Mouse (Mus musculus) heart, postnatal 10 days (tissue): Measurements from ENCODE around the gene Alpk1. TPM values are rescaled to one million over a fixed set of nuclear protein-coding genes. Genes with fewer than 3 reads are reported as not detected.

Source experiments
- DNase-seq, 2 experiments: peaks; one replicate each; pipeline ENCODE4 v3.0.0; 2021
- intact Hi-C: fragments of 180-260 bp; cut with DNase I; formaldehyde crosslinking; loops from one replicate; pipeline ENCODE4 v1.15.1; 2025
- total RNA-seq, 2 experiments: library from RNA; stranded (reverse); gene quantifications; 2 replicates each; pipeline ENCODE4 v1.2.3; 2021

Alpk1 gene
- total RNA-seq, 2 experiments from 2014 or later = 5.1 to 5.5 TPM

DNA sequence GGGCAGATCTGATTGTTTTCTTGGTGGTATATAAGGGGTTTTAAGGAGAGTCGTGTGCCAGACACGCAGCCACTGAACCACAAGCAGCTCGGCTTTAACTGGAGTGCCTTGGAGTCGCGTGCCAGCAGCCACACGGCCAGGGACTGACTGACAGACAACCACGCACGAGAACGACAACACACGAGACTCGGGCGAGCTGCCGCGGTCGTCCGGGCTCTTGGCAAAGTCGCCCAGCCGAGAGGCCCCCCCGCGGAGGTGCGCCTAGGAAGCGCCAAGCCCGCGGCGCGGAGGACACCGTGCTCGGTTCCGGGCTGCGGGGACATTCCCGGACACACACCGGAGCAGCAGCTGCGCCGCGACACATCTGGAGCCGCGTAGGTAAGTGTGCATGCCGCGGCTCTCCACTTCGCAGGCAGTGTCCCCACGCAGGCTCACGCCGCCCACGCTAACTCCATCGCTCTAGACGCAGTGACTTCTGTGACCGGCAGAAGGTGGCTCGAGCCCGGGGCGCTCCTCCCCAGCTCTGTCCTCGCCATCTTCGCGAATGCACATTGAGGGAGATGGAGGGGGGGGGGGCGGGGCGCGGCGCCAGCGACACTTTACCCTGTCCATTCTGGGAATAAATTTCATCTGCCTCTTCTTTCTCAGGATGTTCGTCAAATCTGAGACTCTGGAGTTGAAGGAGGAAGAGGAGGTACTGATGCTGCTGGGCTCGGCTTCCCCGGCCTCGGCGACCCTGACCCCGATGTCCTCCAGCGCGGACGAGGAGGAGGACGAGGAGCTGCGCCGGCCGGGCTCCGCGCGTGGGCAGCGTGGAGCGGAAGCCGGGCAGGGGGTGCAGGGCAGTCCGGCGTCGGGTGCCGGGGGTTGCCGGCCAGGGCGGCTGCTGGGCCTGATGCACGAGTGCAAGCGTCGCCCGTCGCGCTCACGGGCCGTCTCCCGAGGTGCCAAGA, 147.0 kb downstream of the Alpk1 start, which contains the start of gene Neurog2:
Gene Neurog2 (plus strand): TSS at position 56 of the 953 bp plus-strand sequence.
- peak in 1 of 2 experiments; percentile 27 for DNase-seq
- intact Hi-C loops = loop anchor here (2.0 to 5.0 kb wide), 2 partner anchors 125 to 1584 kb away; no protein-coding TSS in a partner anchor

DNA sequence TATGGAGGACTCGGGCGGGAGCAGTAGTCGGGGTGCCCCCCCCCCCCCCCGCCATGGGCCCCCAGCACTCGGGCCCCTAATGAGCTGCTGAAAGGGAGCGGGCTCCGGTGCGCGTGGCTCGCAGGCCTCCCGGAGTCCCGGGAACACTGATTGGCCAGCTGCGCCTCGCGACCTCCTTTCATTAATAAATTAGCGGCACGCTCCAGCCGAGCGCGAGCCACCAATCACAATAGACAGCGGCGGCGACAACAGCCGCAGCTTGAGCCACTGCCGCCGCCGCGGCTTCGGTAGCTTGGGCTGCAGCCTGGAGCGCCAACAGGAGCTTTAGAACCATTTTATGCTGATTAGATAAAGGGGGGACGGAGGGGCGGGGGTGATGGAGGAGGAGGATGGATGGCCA, 147.8 kb downstream of the Alpk1 start:
- intact Hi-C loops = loop anchor here (5.0 kb wide), 1 partner anchor 1585 kb away; no protein-coding TSS in a partner anchor
- peak; percentile 19 to 35 for DNase-seq

DNA sequence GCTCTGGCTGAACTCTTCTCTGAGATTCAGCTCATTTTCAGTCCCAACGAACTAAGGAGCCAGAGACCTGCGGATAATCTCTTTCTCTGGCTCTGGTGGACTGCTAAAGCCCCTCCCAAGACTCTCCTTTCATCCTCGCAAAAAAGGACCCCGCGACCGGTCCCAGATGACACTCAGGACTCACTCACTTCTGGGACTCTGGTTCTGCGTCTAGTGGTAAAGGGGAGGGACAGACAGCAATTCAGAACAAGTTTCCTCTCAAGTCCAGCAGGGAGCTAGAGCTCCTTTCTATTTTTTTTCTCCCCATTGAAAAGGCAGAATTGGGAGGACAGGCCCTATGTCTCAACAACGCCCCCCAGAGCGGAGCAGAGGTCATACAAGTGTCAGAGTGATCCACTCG, 148.7 kb downstream of the Alpk1 start:
- peak in 1 of 2 experiments; percentile 15 for DNase-seq
- intact Hi-C loops = loop anchor here (5.0 kb wide), 1 partner anchor 1586 kb away; no protein-coding TSS in a partner anchor

DNA sequence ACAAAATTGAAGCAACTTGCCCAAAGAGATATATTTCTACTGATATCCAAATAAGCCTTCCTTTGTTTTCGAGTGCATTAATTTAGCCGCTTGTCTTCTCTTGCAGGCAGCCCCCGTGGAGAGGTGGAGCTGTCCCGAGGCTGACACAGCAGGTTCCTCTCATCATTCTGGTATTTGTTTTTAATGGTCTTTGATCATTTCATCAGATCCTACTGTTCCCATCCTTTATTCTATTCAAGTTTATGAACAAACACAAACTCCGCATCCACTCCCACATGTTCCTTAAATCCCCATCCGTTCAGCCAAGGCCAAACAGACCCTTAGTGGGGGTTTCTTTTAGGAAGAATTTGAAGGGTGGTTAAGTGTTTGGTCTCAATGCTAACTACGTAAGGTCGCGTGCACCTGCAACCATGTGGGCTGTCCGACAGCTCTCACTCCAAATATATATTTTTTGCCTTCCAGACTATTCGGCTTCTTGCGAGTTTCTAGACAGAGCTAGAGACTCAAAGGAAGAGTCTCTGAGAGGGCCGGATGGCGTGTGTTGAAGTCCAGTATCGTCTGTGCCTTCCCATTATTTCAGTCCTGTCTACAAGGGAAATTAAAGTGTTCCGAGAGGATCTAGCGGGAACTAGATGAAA, 149.5 kb downstream of the Alpk1 start:
- DNase-seq = no peak
- intact Hi-C loops = loop anchor here (5.0 kb wide), 1 partner anchor 1586 kb away; no protein-coding TSS in a partner anchor

DNA sequence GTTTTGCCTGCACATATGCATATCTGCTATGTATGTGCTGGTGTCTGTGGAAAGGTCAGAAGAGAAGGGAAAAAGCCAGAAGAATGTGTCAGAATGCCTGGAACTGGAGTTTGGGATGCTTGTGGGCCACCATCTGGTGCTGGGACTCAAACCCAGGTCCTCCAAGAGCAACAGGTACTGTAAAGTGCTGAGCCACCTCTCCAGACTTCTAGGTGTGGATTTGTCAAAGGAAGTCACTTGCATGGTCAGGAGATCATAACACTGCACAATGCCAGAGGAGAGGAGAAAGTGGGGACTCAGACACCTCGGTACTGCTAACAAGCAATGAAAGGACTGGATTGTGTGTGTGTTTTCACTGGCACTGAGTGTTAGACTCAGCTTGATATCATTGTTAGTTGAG, 150.1 kb downstream of the Alpk1 start:
- intact Hi-C loops = loop anchor here (5.0 kb wide), 1 partner anchor 1587 kb away; no protein-coding TSS in a partner anchor
- DNase-seq = no peak

DNA sequence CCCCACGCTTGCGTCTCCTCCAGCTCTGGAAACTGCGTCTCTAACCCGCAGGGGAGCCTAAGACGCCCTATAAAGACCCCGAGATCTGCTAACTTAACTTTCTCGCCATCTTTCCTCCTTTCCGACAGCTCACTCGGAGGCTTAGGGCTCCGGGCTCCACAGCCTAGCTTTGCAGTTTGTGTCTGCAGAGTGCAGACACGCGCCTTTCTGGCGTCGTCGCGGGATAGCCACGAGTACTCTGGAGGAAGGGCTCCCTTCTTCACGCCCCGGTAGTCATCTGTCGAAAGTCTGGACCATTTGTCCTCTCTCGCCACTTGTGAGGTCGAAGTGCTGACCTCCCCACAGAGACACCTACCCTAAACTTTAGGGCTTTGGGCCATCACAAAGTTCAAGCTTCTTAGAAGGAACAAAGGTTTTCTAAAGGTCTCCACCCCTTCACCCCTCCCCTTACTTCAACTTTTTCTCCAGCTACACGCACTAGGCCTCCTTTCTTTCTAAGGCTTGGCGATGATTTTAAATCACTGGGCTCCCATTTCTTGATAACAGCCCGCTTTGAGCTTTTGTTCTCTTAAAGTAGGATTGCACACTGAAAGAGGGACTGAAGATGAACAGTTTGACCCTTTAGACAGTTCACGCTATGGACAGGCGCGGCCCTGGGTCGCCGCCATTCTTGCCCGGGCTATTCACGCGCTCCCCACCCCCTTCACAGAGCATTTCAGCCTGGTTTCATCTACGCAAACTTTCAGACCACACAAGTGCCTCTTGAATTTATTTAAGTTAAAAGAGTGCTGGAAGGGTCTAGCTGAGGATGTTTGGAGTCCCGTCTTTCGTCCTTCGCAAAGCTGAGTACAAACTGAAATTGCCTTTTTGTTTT, 151.8 kb downstream of the Alpk1 start:
- intact Hi-C loops = loop anchor here (5.0 kb wide), 1 partner anchor 209 kb away; the partner anchor contains the start of gene Ap1ar
- no peak for DNase-seq

DNA sequence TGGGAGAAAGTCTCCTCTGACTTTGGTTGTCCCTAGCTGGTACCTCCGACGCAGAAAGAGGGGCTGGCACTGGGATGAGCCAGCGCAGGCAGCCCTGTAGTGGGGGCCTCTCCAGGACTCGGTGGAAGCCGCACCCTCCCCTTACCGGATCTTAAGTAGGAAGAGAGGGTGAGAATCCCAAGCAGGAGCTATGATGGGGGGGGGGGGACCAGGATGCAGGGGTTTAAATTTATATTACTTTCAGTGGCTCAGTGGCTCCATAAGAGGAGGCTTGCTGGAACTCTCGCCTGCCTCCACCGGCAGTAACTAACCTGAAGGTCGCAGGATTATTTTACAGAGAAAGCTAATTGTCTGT, 152.4 kb downstream of the Alpk1 start:
- intact Hi-C loops = loop anchor here (5.0 kb wide), 1 partner anchor 209 kb away; the partner anchor contains the start of gene Ap1ar
- no peak for DNase-seq

DNA sequence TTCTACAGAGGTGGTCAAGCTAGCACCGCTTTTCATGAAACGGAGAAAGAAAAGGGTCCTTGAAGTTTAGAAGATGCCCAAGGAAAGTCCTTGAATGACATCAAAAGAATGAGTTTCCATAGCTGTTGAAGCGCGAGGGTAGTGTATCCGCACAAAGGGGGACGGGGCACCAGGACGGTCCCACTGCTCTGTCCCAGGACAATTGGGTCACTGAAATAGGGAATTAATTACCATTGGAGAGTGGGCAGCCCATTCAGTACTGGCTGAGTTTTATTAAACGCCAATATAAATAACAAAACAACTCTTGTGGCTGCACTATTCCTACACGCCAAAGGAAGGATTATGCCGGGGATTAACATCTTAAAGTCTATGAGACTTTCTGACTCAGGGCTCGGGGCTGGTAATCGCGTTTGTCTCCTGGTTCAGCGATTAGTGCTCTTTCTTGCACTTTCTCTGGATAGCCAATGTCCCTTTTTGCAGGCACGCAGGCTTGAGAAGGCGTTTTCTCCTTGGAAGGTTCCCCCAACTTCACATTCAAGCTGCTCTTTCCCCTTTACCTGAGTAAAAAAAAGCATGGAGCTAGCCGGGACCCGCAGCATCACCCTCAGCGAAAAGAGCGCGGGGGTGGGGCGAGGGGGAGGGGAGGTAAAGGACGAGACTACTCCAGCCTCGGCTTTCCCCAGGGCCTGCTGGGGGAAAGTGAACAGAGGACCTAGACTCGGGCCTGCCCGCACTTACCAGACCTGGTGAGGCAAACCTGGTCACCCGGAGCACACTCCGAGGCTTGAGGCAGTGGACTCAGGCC, 153.0 kb downstream of the Alpk1 start:
- intact Hi-C loops = loop anchor here (5.0 kb wide), 1 partner anchor 210 kb away; the partner anchor contains the start of gene Ap1ar

DNA sequence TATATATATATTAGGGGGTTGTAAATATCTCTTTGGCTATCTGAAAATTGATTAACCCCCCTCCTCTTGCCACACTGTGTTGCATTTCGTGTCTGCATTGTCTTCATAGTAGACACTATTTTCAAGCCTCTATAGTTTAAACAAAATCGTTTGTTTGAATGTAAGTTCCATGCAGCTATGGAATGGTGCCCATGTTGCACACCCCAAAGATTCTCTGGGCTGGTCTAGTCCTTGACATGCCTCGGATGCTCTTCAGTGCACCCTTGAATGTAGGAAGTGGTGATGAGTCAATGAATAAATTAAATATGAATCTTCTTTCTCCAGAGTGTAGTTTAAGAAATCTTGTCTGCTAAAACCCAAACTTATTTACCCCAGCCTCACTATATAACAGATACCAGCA, 153.8 kb downstream of the Alpk1 start:
- intact Hi-C loops = loop anchor here (5.0 kb wide), 1 partner anchor 211 kb away; the partner anchor contains the start of gene Ap1ar
- no peak for DNase-seq

More for the DNA sequence above, 153.0 kb downstream of the Alpk1 start:
- DNase-seq = no peak

DNA sequence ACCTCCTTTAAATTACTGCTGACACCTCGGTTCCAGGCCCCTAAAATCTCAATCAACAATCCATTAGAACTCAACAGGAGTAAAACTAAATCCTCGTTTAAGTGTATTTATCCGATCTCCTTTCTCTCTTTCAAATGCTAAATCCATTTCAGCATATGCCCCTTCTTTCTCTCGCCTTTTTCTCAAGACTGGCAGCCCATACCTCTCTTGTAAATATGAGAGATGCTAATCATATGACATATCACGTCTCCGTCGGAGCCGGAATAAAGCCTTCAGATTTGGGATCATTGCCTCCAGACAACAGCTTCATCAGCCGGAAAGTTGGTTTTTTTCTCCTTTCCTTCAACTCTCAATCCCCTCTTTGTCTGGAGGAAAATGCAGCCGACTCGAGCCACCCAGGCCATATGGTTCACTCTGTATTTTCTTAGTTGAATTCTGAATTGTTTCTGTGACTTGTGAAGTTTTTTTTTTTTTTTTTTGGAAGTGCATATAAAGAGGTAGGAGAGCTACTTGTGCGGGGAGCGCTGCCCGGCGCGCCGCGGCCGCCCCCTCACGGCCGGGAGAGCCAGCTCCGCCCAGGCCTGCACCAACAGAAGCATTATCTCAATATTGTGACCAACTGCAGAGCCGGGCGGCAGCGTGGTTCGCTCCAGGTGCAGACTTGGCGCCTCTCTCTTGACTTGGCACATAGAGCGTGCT, 154.5 kb downstream of the Alpk1 start:
- DNase-seq = peak in 1 of 2 experiments; percentile 26
- intact Hi-C loops = loop anchor here (1.0 to 5.0 kb wide), 3 partner anchors 133 to 323 kb away; partner anchors contain the start of gene Ap1ar

DNA sequence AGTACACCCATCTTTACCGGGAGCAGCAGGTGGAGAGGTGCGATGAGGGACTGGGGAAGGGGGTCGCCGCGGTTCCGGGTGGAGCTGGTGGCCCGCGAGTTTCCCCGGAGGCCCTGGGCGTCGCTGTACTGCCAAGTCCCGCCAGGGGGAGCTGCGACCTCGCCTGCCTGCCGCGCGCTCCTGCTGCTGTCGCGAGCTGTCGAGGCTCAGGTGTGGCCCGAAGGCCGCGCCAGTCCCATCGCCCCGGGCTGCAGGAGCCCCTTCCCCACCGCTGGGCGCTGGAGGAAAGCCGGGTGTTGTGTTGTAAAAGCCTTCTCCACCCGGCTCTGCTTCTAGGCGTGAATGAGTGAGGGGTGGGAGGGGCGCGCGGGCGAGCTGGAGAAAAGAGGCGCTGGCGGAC, 155.0 kb downstream of the Alpk1 start:
- peak; percentile 78 to 82 for DNase-seq
- intact Hi-C loops = loop anchor here (1.0 to 5.0 kb wide), 3 partner anchors 134 to 324 kb away; partner anchors contain the start of gene Ap1ar

Other genes starting within 250 kb of the Alpk1 start
- 10 to 100 TPM; 30.1 to 32.4 TPM for gene Larp7, start 227.2 kb downstream of the Alpk1 start, total RNA-seq
- gene Zgrf1, start 227.0 kb downstream of the Alpk1 start, total RNA-seq = 1 to 10 TPM; 2.7 to 3.2 TPM
- not detected for gene Neurog2, start 147.4 kb downstream of the Alpk1 start, total RNA-seq
- gene Tifa, start 9.3 kb upstream of the Alpk1 start, total RNA-seq = 1 to 10 TPM; 3.1 to 3.5 TPM
- 10 to 100 TPM; 18.1 to 18.9 TPM for gene Ap1ar, start 57.0 kb upstream of the Alpk1 start, total RNA-seq
- 1 to 10 TPM; 7.8 to 8.3 TPM for gene Fam241a, start 115.8 kb upstream of the Alpk1 start, total RNA-seq